Mouse (Mus musculus): ENCODE data around the gene Gigyf2.
"Not testable (repeated sequence)": the region's sequence is repeated elsewhere in the genome, so short reads cannot be mapped to it uniquely, and the experiment has no call there.

Gene Gigyf2

GRCm38 (mm10) chr1:87447183-87448104 lies 120.6 kb downstream of the Gigyf2 start:
- peak; percentile 28 to 37 for DNase-seq (ENCODE audit: low spot score in 2 of 2)

- no peak for DNase-seq (ENCODE audit: low spot score in 2 of 2)
These were observed 122.6 kb downstream of the Gigyf2 start for GRCm38 (mm10) chr1:87449432-87449831.

GRCm38 (mm10) chr1:87456425-87456824 lies 129.6 kb downstream of the Gigyf2 start:
- no peak for DNase-seq (ENCODE audit: low spot score in 2 of 2)

- no peak for DNase-seq (ENCODE audit: low spot score in 2 of 2)
These were observed 131.2 kb downstream of the Gigyf2 start for GRCm38 (mm10) chr1:87458045-87458444.

- not testable (repeated sequence) for DNase-seq (ENCODE audit: low spot score in 2 of 2)
These were observed 133.1 kb downstream of the Gigyf2 start for GRCm38 (mm10) chr1:87459856-87460255.

- DNase-seq (ENCODE audit: low spot score in 2 of 2): no peak
These were observed 140.7 kb downstream of the Gigyf2 start for GRCm38 (mm10) chr1:87467469-87467868.

GRCm38 (mm10) chr1:87468321-87468720 lies 141.5 kb downstream of the Gigyf2 start:
- DNase-seq (ENCODE audit: low spot score in 2 of 2): no peak

GRCm38 (mm10) chr1:87469971-87470370 lies 143.2 kb downstream of the Gigyf2 start, which contains the start of gene Snorc:
Snorc (plus strand) TSS chr1:87470271.
- DNase-seq (ENCODE audit: low spot score in 2 of 2): not testable (repeated sequence)

GRCm38 (mm10) chr1:87471914-87472313 lies 145.1 kb downstream of the Gigyf2 start:
- DNase-seq (ENCODE audit: low spot score in 2 of 2): no peak

GRCm38 (mm10) chr1:87472576-87472975 lies 145.8 kb downstream of the Gigyf2 start:
- DNase-seq (ENCODE audit: low spot score in 2 of 2): no peak

GRCm38 (mm10) chr1:87475076-87475895 lies 148.5 kb downstream of the Gigyf2 start:
- DNase-seq (ENCODE audit: low spot score in 2 of 2): no peak

- DNase-seq (ENCODE audit: low spot score in 2 of 2): no peak
These were observed 155.7 kb downstream of the Gigyf2 start for GRCm38 (mm10) chr1:87482546-87482945.

GRCm38 (mm10) chr1:87486386-87486785 lies 159.6 kb downstream of the Gigyf2 start:
- DNase-seq (ENCODE audit: low spot score in 2 of 2): no peak

GRCm38 (mm10) chr1:87492285-87492684 lies 165.5 kb downstream of the Gigyf2 start:
- DNase-seq (ENCODE audit: low spot score in 2 of 2): no peak

- no peak for DNase-seq (ENCODE audit: low spot score in 2 of 2)
These were observed 166.7 kb downstream of the Gigyf2 start for GRCm38 (mm10) chr1:87493542-87493941.
